Mouse (Mus musculus) B cell, adult (primary cell): Measurements from ENCODE around the gene Aif1l. TPM values are rescaled to one million over a fixed set of nuclear protein-coding genes. Genes with fewer than 3 reads are reported as not detected.

Experiments
- total RNA-seq: library from RNA; stranded (reverse); gene quantifications from 4 replicates; pipeline ENCODE4 v1.2.4, GENCODE M21; 2023; ENCODE audit not compliant: inconsistent age

The Aif1l gene
- total RNA-seq = not detected in 4 replicates

GRCm38 (mm10) chr2:31950058-31950871, at the start of gene Aif1l:
Aif1l (plus strand) TSS chr2:31950139.

GRCm38 (mm10) chr2:31974141-31974808, 24.3 kb downstream of the Aif1l start, which contains the start of gene Nup214:
Nup214 (plus strand) TSS chr2:31974436.

Other genes with a start within 250 kb of the Aif1l start
- gene Qrfp, start 139.6 kb upstream of the Aif1l start, total RNA-seq = 0.39 to 0.90 TPM (median 0.57 TPM) in 4 replicates
- 0.15 to 0.26 TPM (median 0.20 TPM) in 4 replicates for gene Fibcd1, start 104.1 kb upstream of the Aif1l start, total RNA-seq
- not detected in 4 replicates for gene Lamc3, start 62.8 kb upstream of the Aif1l start, total RNA-seq
- gene Nup214, start 24.3 kb downstream of the Aif1l start, total RNA-seq = 148 to 161 TPM (median 155 TPM) in 4 replicates
- 12.7 to 15.8 TPM (median 13.7 TPM) in 4 replicates for gene Fam78a, start 134.7 kb downstream of the Aif1l start, total RNA-seq
- gene Plpp7, start 145.4 kb downstream of the Aif1l start, total RNA-seq = 0.27 to 0.87 TPM (median 0.36 TPM) in 3 of 4 replicates, not detected in the other
- 89.7 to 94.7 TPM (median 92.9 TPM) in 4 replicates for gene Prrc2b, start 200.9 kb downstream of the Aif1l start, total RNA-seq